Mouse (Mus musculus) stomach, postnatal 0 days (tissue): ENCODE data around the gene Ypel2.

Experiments
- CTCF ChIP-seq: IDR thresholded peaks from 2 replicates; pipeline ENCODE4 v1.5.1; 2016; ENCODE audit warnings: antibody characterized with exemption, low read depth, mild to moderate bottlenecking, moderate library complexity
- EP300 ChIP-seq: optimal IDR thresholded peaks from 2 replicates; pipeline ENCODE3; 2016; ENCODE audit warnings: antibody characterized with exemption

DNA sequence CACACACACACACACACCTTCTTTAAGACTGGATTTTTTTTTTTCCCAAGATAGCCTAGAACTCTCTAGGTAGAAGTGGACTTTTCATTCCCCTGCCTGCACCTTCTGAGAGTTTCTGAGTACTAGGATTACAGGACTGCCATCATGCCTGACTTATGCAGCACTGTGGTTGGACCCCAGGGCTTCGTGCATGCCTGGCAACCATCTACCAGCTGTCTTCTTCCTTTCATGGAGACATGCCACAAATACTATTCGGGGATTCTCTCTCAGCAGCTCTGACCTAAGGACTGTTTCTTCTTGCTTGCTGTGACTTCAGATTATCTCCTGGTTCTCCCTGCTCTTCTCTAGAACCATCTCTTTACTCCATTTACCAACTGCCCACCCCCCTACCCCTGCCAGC, 88.2 kb downstream of the Ypel2 start:
- TF ChIP-seq EP300 (no peak), CTCF (no peak)
